In genomic region chr9:114948395-114948794, GRCm38 (mm10) we compare ENCODE assay signal across 11 mouse cellular contexts. TPM values are rescaled to one million over a fixed set of nuclear protein-coding genes. Genes with fewer than 3 reads are reported as not detected.
A peak's percentile ranks its signal among the peaks of the same experiment; 100 is the strongest.
DNase-seq lines count a peak whose midpoint lies in the region; ATAC-seq lines count a peak whose summit lies in the region.
"Had no signal": no experiment of that assay in that cellular context is flagged by ENCODE, and none has a peak within 500 bp of the region (broad histone marks: within the 10 kb centered on the region; RNA-seq: fewer than 3 reads in every experiment).

No protein-coding gene starts in this region.

- H3K27ac ChIP-seq in limb, embryonic 13.5 days, result no peak overlapping the region
- H3K27ac ChIP-seq in liver, embryonic 11.5 days (ENCODE audit: low read depth, low read length), result no peak overlapping the region
- H3K27ac ChIP-seq in midbrain, embryonic 16.5 days (ENCODE audit: low read length), result no peak overlapping the region
- H3K27ac ChIP-seq: lung, embryonic 15.5 days had no signal

- WGBS in limb, embryonic 13.5 days, result 49% methylated on average over 5 of the region's 5 CpGs
- WGBS in liver, embryonic 11.5 days, result 56% methylated on average over 5 of the region's 5 CpGs
- 64% methylated on average over 5 of the region's 5 CpGs for WGBS in midbrain, embryonic 16.5 days

- H3K4me1 ChIP-seq in limb, embryonic 13.5 days, result peaks cover 16% of the 10 kb centered on the region
- 0 out of 2 replicates have a peak, but pooled peaks cover 3% of the 10 kb centered on the region for H3K4me1 ChIP-seq in liver, embryonic 11.5 days (replicated peaks; ENCODE audit: control insufficient read depth, insufficient read depth, low read length)
- H3K4me1 ChIP-seq in midbrain, embryonic 16.5 days (ENCODE audit: control insufficient read depth, insufficient read depth, low read length), result no peaks in the 10 kb centered on the region

- H3K9me3 ChIP-seq in limb, embryonic 13.5 days, result peaks cover 3% of the 10 kb centered on the region; the same call in 1 of the 2 replicates
- H3K9me3 ChIP-seq in liver, embryonic 11.5 days (ENCODE audit: control insufficient read depth, low read length), result no peaks in the 10 kb centered on the region
- H3K9me3 ChIP-seq in midbrain, embryonic 16.5 days (replicated peaks; ENCODE audit: control insufficient read depth, low read length, poor library complexity, severe bottlenecking), result no peaks in the 10 kb centered on the region
- H3K9me3 ChIP-seq: lung, embryonic 15.5 days had no signal

- peak; percentile 54; the same call in 1 of the 2 replicates for ATAC-seq in limb, embryonic 13.5 days (ENCODE audit: low FRiP score, low read depth)
- ATAC-seq in liver, embryonic 11.5 days (replicated peaks; ENCODE audit: low FRiP score), result no peak
- ATAC-seq in midbrain, embryonic 16.5 days, result no peak

- H3K27me3 ChIP-seq in limb, embryonic 13.5 days, result no peaks in the 10 kb centered on the region
- H3K27me3 ChIP-seq in liver, embryonic 11.5 days (replicated peaks; ENCODE audit: control insufficient read depth, insufficient read depth, low read length), result no peaks in the 10 kb centered on the region
- H3K27me3 ChIP-seq in midbrain, embryonic 16.5 days (ENCODE audit: control insufficient read depth, insufficient read depth, low read depth, low read length), result no peaks in the 10 kb centered on the region
- H3K27me3 ChIP-seq: lung, embryonic 15.5 days had no signal

- no peak overlapping the region for H3K9ac ChIP-seq in limb, embryonic 13.5 days
- H3K9ac ChIP-seq in liver, embryonic 11.5 days (ENCODE audit: low read depth, low read length), result no peak overlapping the region
- H3K9ac ChIP-seq in midbrain, embryonic 16.5 days (ENCODE audit: low read depth, low read length), result no peak overlapping the region
- H3K9ac ChIP-seq: lung, embryonic 15.5 days had no signal

- no peaks in the 10 kb centered on the region for H3K36me3 ChIP-seq in limb, embryonic 13.5 days
- no peaks in the 10 kb centered on the region for H3K36me3 ChIP-seq in liver, embryonic 11.5 days (ENCODE audit: control insufficient read depth, insufficient read depth, low read length)
- no peaks in the 10 kb centered on the region for H3K36me3 ChIP-seq in midbrain, embryonic 16.5 days (ENCODE audit: control insufficient read depth, insufficient read depth, low read length)
- H3K36me3 ChIP-seq: lung, embryonic 15.5 days had no signal

- H3K4me2 ChIP-seq in limb, embryonic 13.5 days (replicated peaks), result no peak overlapping the region
- no peak overlapping the region for H3K4me2 ChIP-seq in liver, embryonic 11.5 days
- H3K4me2 ChIP-seq in midbrain, embryonic 16.5 days (ENCODE audit: low read length), result no peak overlapping the region
- H3K4me2 ChIP-seq: lung, embryonic 15.5 days had no signal

- DNase-seq in 3T3-L1 (ENCODE audit: low read depth, low spot score) (peak; percentile 94), NIH3T3 (ENCODE audit: low read depth) (peak; percentile 73)
- peak; percentile 20 for DNase-seq in heart, adult 8-10 months (ENCODE audit: low spot score)
- no peak for DNase-seq in liver, embryonic 11.5 days (ENCODE audit: low spot score)
- no peak for DNase-seq in spleen, postnatal 36 days (ENCODE audit: low spot score in 2 of 2)
- DNase-seq: cerebellum, postnatal 25 days; gastrocnemius, postnatal 10 days; layer of hippocampus, adult 9-11 months had no signal

- no peak overlapping the region for H3K4me3 ChIP-seq in limb, embryonic 13.5 days
- H3K4me3 ChIP-seq in liver, embryonic 11.5 days (ENCODE audit: low read depth, low read length), result no peak overlapping the region
- H3K4me3 ChIP-seq in midbrain, embryonic 16.5 days (ENCODE audit: low read depth, low read length), result no peak overlapping the region
- H3K4me3 ChIP-seq: lung, embryonic 15.5 days had no signal

RNA-seq across cellular contexts. Expression of gene Gpd1l, which starts 14.6 kb away (rescaled TPM):
- 10 to 100 TPM; 39.7 to 41.2 (median 40.2) TPM for total RNA-seq in heart, adult 8-10 months (2022)
- 8.5 and 9.7 TPM in 2 replicates for polyA plus RNA-seq in limb, embryonic 13.5 days (2015; fragmentation: Nextera tagmentation; extraction: Ambion mirVana)
- 18.2 TPM in 2 replicates for polyA plus RNA-seq in liver, embryonic 11.5 days (2014; fragmentation: Nextera tagmentation; extraction: Ambion mirVana)
- 34.1 and 40.1 TPM in 2 replicates for polyA plus RNA-seq in midbrain, embryonic 16.5 days (2015; fragmentation: Nextera tagmentation; extraction: Ambion mirVana)

RNA-seq across cellular contexts. Expression of gene Osbpl10, which starts 30.0 kb away (rescaled TPM):
- 1 to 10 TPM; 2.5 to 4.9 (median 3.3) TPM for total RNA-seq in heart, adult 8-10 months (2022)
- 2.8 and 3.9 TPM in 2 replicates for polyA plus RNA-seq in limb, embryonic 13.5 days (2015; fragmentation: Nextera tagmentation; extraction: Ambion mirVana)
- 0.66 and 0.69 TPM in 2 replicates for polyA plus RNA-seq in liver, embryonic 11.5 days (2014; fragmentation: Nextera tagmentation; extraction: Ambion mirVana)
- 2.2 and 2.9 TPM in 2 replicates for polyA plus RNA-seq in midbrain, embryonic 16.5 days (2015; fragmentation: Nextera tagmentation; extraction: Ambion mirVana)

RNA-seq across cellular contexts. Expression of gene Rps27rt, which starts 34.1 kb away (rescaled TPM):
- total RNA-seq in heart, adult 8-10 months (2022), result 10 to 100 TPM in 3 of 4 experiments, 1 to 10 TPM in 1; 9.8 to 31.3 (median 20.9) TPM
- 368 and 463 TPM in 2 replicates for polyA plus RNA-seq in limb, embryonic 13.5 days (2015; fragmentation: Nextera tagmentation; extraction: Ambion mirVana)
- 358 and 423 TPM in 2 replicates for polyA plus RNA-seq in liver, embryonic 11.5 days (2014; fragmentation: Nextera tagmentation; extraction: Ambion mirVana)
- 103 and 121 TPM in 2 replicates for polyA plus RNA-seq in midbrain, embryonic 16.5 days (2015; fragmentation: Nextera tagmentation; extraction: Ambion mirVana)

Comparison
In these comparisons a context has a peak if more than half of its experiments do, and no peak if none do; other contexts are left out.
1. DNase-seq: peak in 3T3-L1 (single experiment), NIH3T3 (single experiment) and heart, adult 8-10 months (single experiment); none in liver, embryonic 11.5 days (single experiment) and spleen, postnatal 36 days (0 of 2).